Mouse (Mus musculus) heart, adult 9 months (tissue): ENCODE measurements at regions not wholly inside any gene's neighbourhood (a gene's known extent, or its start where the extent isn't known, plus 50 kb on each side); places are given as distances from the start of the nearest gene placed in this dataset.

Experiments used
- DNase-seq, 2 experiments: peaks; one replicate each; pipeline ENCODE4 v3.0.0; 2022; ENCODE audit warnings: low spot score in 2 of 2

DNA sequence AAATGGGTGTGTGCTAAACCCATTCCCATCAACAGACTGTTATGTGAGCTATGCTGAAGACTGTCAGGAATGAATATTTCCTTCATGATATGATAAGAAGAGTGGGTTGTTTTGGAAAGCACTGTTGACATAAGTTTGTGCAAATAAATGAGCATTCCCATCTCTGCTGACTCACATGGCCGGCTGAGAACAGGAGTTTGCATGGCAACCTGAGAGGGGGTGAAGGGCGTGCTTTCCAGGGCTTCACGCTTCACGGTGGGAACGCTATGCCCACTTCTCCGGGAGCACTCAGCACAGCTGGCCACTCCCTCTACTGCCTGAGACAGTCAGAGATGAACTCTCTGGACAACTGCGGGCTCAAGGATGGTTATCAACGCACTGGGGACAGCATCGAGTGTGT, 348.9 kb upstream of the Slc24a5 start:
- no peak for DNase-seq

DNA sequence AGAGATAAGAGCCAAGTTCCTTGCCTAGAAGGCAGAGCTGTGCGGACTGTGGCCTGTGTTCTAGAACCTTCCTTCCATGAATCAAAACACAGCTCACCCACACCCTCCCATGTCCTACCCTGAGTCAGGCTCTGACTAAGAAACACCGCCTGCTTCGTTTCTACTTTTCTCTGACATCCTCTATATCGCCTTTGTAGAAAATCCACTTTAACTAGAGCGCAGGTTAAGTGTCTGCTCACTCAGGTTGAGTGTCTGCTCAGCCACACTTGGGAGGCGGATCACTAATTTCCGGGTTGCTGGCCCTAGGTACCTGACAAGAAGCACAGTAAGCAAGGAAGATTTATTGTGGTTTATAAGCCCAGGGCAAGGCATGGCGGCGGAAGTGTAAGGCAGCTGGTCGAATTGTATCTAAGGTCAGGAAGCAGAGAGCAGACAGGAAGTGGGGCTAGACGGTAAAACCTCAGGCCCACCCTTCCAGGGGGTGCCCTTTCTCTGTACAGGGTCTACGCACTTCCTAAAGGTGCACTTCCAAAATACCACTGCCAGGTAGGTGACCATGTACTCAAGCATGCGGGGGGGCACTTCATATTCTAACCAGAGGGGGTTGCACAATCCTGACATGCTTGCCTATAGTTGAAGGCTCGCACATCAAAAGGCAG, 348.0 kb upstream of the Slc24a5 start:
- no peak for DNase-seq

DNA sequence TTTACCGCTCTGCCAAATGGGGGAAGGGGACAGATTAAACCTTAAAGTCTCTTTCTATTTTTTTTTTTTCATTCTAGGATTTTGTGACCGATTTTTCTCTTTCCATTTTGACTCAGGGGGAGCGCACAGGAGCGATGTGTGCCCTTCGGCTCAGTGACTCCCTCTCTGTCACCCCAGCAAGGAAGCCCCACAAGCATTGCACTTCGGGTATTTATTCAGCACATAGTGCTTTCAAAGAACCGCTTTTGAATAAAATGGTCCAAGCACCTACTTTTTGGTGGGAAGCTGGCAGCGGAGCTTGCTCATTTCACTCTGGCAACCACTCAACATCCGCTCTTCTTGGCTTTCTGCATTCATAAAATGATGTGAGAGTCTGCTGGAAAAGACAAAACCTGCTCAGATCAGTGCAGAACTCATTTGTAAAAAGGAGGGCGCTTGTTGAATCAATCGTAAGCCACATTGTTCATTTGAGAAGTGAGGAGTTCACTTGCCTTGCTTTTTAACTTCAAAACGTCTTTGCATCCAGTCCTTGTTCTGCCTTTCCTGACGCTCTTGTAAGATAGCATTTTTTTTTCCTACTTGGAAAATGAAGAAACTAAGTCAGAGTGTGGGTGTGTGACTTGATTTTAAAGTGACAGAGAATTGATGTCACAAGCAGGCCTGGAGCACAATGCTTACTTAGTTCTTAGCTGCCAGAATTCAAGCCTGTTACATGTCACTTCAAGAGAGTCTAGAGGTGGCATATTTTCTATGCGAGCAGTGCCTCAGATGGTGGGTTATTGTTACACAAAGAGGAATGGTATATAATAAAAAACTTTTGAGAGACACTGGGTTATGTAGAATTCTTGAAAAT, 347.1 kb upstream of the Slc24a5 start:
- no peak for DNase-seq

DNA sequence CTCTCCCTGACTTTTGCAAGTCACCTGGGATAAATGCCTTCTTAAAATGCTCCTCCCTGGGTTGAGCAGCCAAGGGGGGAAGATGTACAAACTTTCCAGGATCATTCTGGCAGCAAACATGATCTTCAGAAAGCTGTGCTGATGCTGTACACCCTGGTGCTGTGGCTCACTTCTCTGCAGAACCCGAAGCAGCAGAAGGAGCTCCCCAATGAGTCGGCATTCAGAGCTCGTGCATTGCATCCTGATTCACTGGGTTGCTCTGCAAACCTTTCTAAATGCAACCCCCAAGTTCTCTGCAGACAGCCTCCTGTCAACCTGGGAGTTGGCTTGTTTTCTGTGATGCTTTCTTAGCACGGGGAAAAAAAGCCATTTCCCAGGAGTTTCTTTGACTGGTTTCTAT, 343.8 kb upstream of the Slc24a5 start:
- DNase-seq: no peak

DNA sequence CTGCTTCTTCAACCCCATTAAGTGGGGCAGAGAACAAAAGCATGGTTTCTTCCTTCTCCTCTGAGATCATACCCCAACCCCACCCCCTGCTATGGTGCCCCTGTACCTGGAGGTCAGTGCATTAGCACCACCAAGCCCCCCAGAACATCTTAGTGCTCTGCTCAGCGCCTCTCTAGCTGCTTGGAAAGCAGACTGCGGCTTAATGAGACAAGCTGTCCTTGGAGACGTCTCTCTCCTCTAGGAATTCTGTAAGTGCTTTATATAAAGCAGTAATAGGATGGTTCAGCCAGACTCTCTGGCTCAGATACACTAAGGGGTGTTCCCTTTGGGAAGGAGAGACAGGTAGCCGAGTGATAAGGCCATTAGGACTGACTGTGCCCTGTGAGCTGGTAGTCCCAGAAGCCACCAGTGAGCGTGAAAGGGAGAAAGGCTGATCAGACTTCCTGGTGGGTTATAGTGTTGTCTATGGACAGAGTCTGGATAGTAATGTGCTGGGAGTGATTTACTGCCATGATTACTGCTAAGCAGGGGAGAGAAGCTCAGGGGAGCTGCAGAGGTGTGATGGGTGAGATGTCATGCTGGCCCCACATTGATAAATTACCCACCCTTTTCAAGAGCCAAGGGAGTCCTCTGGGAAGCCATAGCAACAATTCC, 343.0 kb upstream of the Slc24a5 start:
- no peak for DNase-seq

DNA sequence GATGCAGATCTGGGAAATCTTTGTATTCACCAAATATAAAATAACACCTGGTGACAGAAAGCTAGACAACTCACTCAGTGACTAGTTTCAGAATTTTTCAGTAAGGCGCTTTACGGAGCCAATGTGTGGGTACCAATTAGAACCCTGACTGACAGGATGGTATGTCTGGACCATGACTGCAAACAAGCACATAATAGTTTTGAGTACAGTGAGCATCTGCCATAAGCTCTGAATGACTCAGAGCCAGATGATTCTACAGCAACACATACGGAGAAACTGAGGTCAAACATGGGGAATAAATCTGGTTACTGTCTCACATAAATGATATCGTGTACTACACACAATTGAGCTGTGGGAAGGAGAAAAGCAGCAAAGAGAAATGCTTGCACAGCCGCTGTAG, 339.9 kb upstream of the Slc24a5 start:
- DNase-seq: no peak

DNA sequence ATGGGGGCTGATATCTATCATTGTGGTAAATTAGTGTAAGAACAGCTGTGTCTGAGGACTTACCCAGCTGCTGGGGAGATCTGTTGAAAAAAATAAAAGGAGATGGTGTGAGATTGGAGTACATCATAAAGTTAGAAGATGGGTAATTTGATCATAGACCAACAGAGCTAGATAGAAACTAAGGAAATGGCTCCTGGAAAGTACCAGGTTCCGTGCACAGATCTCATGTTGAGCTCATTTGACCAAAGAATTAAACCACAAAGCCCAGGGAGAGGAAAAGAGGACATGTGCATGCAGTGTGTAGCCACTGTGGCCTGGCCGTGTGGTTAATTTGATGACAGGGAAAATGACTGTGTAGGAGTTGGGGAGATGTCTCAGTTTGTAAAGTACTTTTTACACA, 335.3 kb upstream of the Slc24a5 start:
- no peak for DNase-seq

DNA sequence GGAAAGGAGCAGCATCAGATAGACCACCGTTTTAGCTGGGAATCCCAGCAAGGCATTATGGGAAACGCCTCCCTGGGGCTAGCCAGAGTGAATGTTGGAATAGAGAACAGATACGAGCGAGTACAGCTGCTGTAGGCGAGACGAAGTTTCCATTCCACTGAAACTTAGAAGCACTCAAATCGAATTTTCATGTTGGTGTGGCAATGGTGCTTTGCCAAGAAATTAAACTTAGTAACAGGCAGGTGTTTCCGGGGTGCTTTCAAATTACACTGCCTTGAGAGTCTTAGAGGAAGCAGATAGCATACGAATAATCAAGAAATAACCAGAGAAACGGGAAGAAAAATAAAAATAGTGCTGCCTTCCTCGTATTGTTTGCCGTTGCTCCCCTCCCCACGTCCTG, 327.1 kb upstream of the Slc24a5 start:
- DNase-seq: peak; percentile 37 to 61

DNA sequence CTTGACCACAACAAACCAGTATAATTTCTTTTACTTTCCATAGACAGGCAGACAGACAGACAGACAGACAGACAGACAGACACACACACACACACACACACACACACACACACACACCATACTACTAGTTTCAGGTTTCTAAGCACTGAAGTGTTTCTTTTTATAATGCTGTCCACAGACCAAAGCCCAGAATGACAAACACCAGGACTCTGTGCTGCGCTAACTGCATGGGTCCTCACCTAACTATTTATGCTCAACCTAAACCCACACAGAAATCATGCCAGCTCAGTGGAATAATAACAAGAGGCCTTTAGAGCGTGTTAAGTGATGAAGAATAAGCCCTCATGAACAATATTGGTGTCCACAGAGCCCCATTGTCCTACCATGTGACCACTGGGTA, 325.0 kb upstream of the Slc24a5 start:
- DNase-seq: peak in 1 of 2 experiments; percentile 11

DNA sequence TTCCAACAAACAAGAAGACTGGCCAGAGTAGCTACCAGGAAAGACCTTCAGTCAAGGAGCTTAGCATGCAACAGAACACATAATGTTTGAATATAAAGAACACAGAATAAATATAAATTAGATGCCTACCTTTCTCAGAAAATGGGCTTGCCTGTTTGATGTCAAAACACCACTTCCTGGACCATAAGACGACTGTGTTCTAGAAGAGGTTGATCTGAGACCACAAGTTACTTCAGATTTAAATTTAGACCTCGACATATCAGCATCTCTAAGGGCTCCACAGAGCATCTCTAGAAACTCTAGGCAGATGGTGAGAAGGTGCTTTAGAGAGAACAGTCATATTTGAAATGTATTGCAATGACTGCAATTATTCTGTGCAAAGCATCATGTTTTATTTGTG, 322.9 kb upstream of the Slc24a5 start:
- no peak for DNase-seq

DNA sequence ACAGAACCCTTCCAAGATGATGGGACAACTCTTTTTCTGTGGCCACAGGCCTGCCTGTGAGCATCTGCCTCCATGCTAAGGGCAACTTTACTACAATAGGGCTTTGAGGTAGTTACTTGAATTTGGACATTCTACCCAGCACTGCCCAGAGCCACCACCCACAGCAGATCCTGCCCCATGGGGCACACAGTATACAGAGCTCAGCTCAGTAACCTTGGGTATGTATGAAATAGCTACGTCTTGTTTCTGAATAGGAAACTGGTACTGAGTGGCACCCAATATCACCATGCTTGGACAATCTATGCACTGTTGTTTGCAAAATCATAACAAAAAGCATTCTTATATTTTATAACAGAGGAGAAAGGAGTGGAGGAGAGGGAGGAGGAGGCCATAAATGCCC, 320.8 kb upstream of the Slc24a5 start:
- no peak for DNase-seq

DNA sequence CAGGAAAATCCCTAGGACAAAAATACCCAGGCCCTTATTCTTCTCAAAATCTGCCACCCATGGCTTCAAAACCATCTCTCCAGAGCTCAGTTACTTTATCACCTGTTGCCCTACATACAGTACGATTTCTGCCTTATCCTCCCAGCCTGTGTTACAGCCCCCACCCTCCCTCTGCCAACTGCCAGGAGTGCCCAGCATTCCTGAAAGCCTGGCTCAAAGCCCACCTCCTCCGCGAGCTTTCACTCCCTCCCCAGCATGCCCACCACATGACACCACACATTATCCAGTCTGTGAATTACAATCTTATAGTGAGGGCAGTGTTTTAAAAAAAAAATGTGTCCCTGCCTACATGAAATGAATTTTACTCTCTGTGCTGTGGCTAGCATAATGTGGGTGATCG, 320.3 kb upstream of the Slc24a5 start:
- peak; percentile 46 to 49 for DNase-seq

DNA sequence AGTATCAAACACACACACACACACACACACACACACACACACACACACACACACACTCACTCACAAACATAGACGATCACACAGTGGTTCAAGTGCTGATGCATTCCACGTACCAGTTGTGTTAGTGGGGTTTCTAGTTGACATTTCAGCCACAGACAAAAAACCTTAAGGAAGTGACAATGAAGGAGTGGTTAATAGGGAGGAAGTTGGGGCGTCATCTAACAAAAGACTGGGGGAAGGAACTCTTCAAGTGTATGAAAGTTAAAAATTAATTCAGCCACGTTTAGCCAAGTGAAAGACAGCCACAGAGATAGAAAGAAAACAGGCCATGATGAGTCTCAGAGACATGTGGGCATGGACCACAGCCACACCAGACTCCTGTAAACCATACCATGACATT, 316.1 kb upstream of the Slc24a5 start:
- no peak for DNase-seq

DNA sequence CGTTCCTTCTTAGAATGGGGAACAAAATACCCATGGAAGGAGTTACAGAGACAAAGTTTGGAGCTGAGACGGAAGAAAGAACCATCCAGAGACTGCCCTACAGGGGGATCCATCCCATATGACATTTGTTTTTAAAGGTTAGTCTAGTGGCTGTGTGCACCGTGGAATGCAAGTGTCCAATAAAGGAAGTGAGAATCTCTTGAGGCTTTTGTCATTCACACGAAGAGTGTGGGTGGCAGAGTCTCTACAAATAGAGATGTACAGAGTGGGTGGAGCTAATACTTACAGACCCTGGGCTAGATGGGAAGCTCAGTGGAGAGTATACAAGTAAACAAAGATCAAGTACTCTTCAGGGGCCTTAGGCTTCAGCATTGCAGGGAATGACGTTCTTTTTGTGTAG, 314.2 kb upstream of the Slc24a5 start:
- no peak for DNase-seq

DNA sequence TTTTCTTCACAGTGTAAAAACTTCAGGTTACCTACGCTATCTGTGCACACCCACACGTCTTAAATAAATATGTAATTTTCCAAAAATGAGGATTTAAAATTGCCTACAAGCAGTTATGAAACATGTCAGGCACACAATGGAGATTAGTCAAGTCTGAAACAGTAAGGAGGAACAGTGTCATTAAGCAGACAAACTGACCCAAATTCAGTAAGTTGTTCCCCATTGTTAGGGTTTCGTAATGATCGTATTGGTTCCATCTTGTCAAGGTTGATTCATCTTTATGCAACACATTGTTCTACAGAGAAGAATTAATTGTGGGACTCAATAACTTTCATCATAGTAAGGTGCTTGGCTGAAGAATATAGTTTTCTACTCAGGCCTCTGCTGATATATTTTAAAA, 312.7 kb upstream of the Slc24a5 start:
- DNase-seq: no peak

DNA sequence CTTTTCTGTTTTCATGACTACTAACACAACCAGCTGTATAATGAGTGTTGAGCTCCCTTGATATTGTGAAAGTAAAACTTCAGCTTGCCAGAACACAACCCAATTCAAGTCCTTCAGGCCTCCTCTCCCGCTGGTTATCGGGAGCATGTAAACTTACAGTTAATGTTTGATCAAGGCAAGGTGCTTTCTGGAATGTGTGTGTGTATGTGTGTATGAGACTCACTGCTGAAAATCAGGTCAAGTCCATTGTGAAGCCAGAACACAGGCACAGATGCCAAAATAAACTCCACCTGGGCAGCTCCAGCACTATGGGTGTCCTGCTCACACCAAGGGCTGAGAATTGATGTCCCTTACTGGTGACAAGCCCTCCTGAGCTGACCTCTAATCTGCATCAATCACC, 308.9 kb upstream of the Slc24a5 start:
- no peak for DNase-seq

DNA sequence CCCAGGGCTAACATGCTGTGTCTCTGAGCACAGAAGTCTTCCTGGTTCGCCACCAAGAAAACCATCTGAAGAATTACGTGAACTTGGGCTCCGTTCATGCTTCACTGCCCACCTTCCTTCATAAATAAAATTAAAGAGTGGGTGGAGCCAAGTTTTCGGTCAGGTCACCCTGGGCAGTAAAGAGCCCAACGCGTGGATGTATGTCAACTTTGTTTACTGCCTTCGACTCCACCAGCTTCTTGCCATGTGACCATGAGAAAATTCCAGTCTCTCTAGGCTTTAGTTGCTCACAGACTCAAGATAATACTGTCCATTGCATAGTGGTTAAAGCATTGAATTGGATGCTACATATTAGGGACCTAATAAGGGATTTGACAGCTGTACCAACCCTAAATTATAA, 304.3 kb upstream of the Slc24a5 start:
- DNase-seq: no peak

DNA sequence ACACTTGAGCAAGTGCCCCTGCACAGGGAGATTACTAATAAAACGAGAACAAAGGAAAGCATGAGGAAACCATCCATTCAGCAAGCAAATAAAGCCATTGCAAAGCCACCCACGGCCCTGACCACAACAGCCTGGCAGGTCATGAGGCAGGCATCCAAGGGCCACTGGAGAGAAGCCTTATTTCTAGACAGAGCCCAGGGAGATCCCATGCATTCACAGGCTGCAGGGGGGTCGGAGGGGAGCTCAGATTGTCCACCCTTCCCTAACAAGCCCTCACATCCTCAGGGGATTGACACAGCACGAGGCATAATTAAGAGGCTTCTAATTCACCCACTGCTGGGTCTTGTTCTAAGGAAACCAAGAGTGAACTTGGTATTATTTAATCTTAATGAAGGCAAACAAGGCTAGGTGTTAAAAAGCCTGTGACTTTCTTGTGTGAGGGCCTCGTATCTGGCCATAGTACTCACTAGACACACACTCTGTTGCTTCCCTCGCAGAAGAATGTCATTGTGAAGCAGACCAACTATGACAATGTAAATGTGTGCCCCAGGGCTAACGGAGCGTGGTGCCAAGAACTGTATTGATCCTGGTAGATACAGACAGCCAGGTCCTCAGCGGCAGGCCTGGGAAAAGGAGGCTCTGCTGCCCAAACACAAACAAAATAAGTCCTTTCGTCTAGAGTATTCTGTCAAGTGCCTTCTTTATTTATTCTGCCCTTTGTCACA, 303.6 kb upstream of the Slc24a5 start:
- no peak for DNase-seq

DNA sequence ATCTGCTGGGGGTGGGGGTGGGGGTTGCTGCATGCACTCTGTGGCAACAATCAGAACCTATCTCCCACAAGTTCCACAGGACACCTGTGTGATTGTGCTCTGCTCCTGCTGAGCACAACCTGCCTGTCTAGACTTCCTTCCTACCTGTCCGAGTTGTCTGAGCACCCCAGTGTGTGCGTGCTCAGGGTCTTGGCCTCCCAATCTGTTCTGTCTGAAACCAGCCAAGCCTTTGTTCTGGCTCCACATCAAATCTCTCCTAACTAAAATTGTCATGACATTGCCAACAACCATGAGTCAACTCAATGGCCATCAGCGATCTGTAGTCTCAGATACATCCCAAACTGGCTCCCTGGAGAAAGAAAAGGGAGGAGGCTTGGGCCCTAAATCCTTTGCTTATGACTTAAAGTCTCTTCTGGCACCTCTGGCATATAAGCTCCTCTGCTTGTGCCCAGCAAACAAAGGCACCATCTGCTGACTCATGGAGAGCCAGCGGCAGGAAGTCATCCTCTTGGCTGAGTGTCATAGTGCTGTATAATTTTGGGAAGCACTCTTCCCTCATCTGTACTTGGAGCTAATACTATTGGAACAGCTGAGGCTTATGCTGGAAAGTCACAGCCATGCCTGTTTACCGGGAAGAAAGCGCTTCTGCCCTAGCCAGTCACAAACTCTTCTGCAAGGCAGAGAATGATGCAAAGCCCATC, 298.5 kb upstream of the Slc24a5 start:
- peak in 1 of 2 experiments; percentile 19 for DNase-seq

DNA sequence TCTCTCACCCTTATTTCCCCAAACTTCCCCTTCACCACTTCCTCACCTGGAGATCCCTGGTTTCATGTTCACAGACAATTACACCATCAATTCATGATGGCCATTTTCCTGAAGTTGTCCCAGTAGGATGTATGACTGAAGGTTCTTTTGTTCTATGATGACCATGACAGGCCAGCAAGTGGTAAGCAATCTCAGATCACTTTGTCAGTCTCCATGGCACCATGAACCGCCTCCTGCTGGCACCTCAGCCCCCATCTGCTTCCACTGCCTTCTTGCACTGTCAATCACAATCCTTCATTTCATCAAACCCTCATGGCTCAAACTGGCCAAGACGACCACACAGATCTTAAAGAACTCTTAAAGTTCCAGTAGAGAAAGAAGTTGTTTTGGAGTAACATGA, 297.9 kb upstream of the Slc24a5 start:
- DNase-seq: no peak

DNA sequence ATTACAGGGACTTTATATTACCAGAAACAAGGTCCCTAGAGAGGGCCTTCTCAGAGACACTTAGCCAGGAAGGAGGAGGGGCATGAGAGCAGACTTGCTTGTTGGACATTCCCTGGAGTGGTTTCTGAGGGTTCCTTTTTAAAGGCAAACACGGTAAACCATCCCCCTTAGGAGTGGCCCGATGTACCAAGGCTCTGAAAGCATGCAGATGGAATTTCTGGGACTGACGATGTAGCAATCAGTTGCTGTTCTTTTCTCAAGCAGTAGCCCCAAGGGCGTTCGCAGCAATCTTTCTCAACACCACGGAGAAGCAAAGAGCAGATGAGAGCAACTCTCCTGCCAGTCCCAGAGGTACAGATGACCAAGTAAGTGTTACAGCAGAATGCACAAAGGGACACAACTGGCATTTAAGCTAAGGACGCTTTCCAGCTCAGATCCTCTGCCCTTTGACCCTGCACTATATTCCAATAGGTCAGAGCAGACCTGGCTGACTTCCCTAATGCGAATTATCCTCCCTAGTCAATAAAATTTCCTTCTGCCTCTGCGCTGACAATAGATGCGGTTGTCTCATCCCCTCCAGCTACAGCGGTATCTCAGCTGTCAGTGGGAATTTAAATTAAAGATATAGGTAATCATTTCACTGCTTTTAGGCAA, 295.7 kb upstream of the Slc24a5 start:
- peak; percentile 54 to 59 for DNase-seq
